Mouse (Mus musculus): ENCODE measurements around the gene Mettl3. TPM values are rescaled to one million over a fixed set of nuclear protein-coding genes. Genes with fewer than 3 reads are reported as not detected.

The Mettl3 gene
- 45.5 and 47.7 TPM in 2 replicates for polyA plus RNA-seq (2014; fragmentation: Nextera tagmentation; extraction: Ambion mirVana)

DNA sequence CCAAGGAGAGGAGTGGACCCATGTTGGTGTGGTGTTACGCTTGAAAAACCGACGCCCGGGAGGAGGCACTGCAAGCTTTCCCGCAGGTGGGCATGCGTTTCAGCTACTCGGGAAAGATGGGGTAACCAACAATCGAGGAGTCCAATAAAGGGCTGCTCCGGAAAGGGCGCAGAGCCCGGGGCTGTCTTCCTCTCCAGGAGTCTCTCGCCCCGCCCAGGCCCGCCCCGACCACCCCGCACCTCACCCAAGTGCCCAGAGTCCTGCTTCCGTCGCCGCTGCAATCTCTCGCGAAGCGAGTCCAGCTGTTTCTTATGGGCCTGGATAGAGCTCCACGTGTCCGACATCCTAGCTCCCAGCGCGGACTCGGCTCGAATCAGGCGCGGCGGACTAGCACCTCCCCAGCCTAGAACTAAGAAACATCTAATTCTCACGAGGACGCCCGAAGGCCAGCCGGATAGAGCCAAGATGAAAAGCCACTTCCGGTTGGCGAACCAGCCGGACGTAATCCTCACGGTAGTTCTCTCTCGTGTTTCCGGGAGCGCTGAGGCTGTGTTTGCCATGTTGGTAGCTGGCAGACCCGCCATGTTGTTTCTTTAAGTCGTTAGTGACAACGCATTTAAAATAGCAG, at the start of gene Mettl3:
TSS of gene Mettl3 (minus strand) at position 485 of the 628 bp plus-strand sequence.
- H3K9me3 ChIP-seq (ENCODE audit: control insufficient read depth, low read length): no peaks in the 10 kb centered on the region
- under 1% methylated on average over 45 of the region's 46 CpGs for WGBS
- peak; percentile 92 for DNase-seq (ENCODE audit: low spot score)
- peak within 1 kb of the TSS; percentile 51 for H3K4me2 ChIP-seq (ENCODE audit: low read depth, severe bottlenecking)
- peaks cover 1% of the 10 kb centered on the region for H3K36me3 ChIP-seq (ENCODE audit: control insufficient read depth, insufficient read depth, low read length)
- no peaks in the 10 kb centered on the region for H3K27me3 ChIP-seq (ENCODE audit: control insufficient read depth, insufficient read depth, low read length)
- peak within 1 kb of the TSS; percentile 49 for H3K9ac ChIP-seq (ENCODE audit: low read length)
- peak; percentile 95 for ATAC-seq (ENCODE audit: insufficient number of reproducible peaks, low FRiP score, low TSS enrichment, low read depth)
- peak within 1 kb of the TSS; percentile 48 for H3K4me3 ChIP-seq (ENCODE audit: low read depth, low read length)
- peak within 1 kb of the TSS; percentile 59 for H3K27ac ChIP-seq (replicated peaks; ENCODE audit: low read depth, low read length)
- H3K4me1 ChIP-seq (ENCODE audit: control insufficient read depth, insufficient read depth, low read length): no peaks in the 10 kb centered on the region

GRCm38 (mm10) chr14:52339512-52339852, 34.6 kb upstream of the Mettl3 start:
- 79% methylated on average over 6 of the region's 6 CpGs for WGBS
- H3K36me3 ChIP-seq (ENCODE audit: control insufficient read depth, insufficient read depth, low read length): no peaks in the 10 kb centered on the region
- H3K27ac ChIP-seq (replicated peaks; ENCODE audit: low read depth, low read length): no peak overlapping the region
- H3K4me1 ChIP-seq (ENCODE audit: control insufficient read depth, insufficient read depth, low read length): no peaks in the 10 kb centered on the region
- H3K9me3 ChIP-seq (ENCODE audit: control insufficient read depth, low read length): no peaks in the 10 kb centered on the region; the same call in 1 of the 2 replicates
- no peak overlapping the region for H3K4me2 ChIP-seq (ENCODE audit: low read depth, severe bottlenecking)
- ATAC-seq (ENCODE audit: insufficient number of reproducible peaks, low FRiP score, low TSS enrichment, low read depth) (no peak), DNase-seq (ENCODE audit: low spot score) (no peak)
- H3K27me3 ChIP-seq (ENCODE audit: control insufficient read depth, insufficient read depth, low read length): no peaks in the 10 kb centered on the region
- no peak overlapping the region for H3K9ac ChIP-seq (ENCODE audit: low read length)
- H3K4me3 ChIP-seq (ENCODE audit: low read depth, low read length): no peak overlapping the region

DNA sequence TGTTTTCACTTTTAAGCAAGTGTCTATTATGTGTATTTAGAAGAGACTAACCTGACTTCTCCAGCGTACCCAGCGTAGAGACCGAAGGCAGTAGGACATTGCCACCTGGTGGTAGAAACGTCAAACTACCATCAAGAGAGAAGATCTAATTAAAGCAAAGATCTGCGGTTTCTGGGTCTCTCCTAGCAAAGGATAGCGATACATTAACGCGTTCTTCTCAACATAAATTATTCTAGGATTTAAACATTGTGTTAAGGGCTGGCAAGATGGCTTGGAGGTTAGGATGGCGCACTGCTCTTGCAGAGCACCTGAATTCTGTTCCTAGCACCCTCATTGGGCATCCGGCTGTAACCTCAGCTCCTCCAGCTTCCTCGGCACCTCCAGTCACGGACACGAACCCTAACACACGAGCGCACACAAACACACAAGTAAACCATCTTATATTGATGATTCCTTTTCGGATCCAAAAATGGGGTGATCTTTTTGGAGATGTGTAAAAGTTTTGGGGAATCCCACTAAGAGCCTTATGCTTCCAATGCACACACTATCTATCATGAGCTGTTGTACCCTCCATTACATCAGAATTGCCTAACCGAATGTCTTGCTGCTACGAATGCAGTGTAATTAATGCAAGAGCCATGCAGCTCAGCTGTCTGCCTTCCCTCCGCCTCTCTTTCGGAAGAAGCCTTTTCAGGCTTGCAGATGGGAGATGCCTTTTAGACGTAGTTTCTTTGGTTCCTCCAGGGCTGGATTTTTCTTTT, 34.0 kb upstream of the Mettl3 start:
- DNase-seq (ENCODE audit: low spot score): peak; percentile 62
- 33% methylated on average over 21 of the region's 21 CpGs for WGBS
- Histone ChIP-seq H3K4me3 (ENCODE audit: low read depth, low read length) (no peak overlapping the region), H3K4me1 (ENCODE audit: control insufficient read depth, insufficient read depth, low read length) (no peaks in the 10 kb centered on the region), H3K27me3 (ENCODE audit: control insufficient read depth, insufficient read depth, low read length) (no peaks in the 10 kb centered on the region), H3K36me3 (ENCODE audit: control insufficient read depth, insufficient read depth, low read length) (no peaks in the 10 kb centered on the region), H3K9me3 (ENCODE audit: control insufficient read depth, low read length) (no peaks in the 10 kb centered on the region), H3K4me2 (ENCODE audit: low read depth, severe bottlenecking) (peak overlapping the region; percentile 15; the same call in 1 of the 2 replicates), H3K9ac (ENCODE audit: low read length) (no peak overlapping the region), H3K27ac (replicated peaks; ENCODE audit: low read depth, low read length) (no peak overlapping the region)
- no peak for ATAC-seq (ENCODE audit: insufficient number of reproducible peaks, low FRiP score, low TSS enrichment, low read depth)

DNA sequence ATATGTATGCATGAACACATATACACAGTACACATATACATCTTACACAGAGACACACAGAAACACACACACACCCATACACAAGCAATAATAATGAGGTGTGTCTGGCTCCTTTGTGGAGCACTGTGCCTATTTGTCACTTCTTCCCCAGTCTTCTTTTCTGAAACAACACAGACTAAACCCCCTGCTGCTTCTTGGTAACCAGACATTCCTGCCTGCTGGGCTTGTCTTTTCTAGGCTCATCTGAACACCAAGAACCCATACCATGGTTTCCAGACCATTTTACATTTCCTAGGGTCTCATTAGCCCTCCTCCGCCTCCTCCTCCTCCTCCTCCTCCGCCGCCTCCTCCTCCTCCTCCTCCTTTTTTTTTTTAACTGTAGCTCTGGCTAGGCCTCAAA, 27.2 kb upstream of the Mettl3 start:
- peaks cover 27% of the 10 kb centered on the region; the same call in 1 of the 2 replicates for H3K27me3 ChIP-seq (ENCODE audit: control insufficient read depth, insufficient read depth, low read length)
- 92% methylated on average over 1 of the region's 3 CpGs for WGBS
- no peak overlapping the region for H3K4me2 ChIP-seq (ENCODE audit: low read depth, severe bottlenecking)
- DNase-seq (ENCODE audit: low spot score) (no peak), ATAC-seq (ENCODE audit: insufficient number of reproducible peaks, low FRiP score, low TSS enrichment, low read depth) (no peak)
- no peaks in the 10 kb centered on the region for H3K4me1 ChIP-seq (ENCODE audit: control insufficient read depth, insufficient read depth, low read length)
- no peak overlapping the region for H3K9ac ChIP-seq (ENCODE audit: low read length)
- H3K9me3 ChIP-seq (ENCODE audit: control insufficient read depth, low read length): no peaks in the 10 kb centered on the region
- H3K27ac ChIP-seq (replicated peaks; ENCODE audit: low read depth, low read length): no peak overlapping the region
- no peak overlapping the region for H3K4me3 ChIP-seq (ENCODE audit: low read depth, low read length)
- H3K36me3 ChIP-seq (ENCODE audit: control insufficient read depth, insufficient read depth, low read length): no peaks in the 10 kb centered on the region

DNA sequence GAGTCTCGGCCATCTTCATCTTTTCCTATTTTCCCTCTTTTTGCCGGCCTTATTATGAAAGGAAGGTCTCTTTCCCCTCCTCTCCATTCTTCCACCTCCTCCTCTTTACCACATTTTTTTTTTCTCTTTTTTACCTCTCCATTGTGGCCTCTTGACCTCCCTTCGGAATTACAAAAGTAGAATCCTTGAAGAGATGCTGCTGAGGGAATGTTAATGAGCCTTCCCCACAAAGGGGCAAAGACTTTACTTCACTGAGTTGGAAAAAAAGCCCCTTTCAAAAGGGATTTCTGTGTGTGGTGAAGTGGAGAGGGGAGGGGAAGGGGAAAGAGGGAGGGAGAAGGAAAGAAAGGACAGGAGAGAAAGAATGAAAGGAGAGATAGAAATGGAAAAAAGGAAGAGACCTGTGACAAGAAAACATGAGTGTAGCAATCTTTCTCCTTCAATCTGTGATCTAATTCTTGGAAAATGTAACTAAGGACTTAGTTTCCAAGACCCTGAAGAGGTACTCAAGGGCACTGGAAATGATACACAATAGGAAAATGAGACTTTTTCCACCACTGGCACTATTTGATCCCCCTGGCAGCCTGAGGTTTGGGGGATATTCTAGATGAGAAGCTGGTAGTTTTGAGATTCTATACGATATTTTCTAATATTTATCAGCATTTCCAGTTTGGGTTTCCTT, 26.3 kb upstream of the Mettl3 start:
- no peak overlapping the region for H3K4me2 ChIP-seq (ENCODE audit: low read depth, severe bottlenecking)
- no peaks in the 10 kb centered on the region for H3K9me3 ChIP-seq (ENCODE audit: control insufficient read depth, low read length)
- no peak overlapping the region for H3K4me3 ChIP-seq (ENCODE audit: low read depth, low read length)
- 33% methylated on average over 4 of the region's 4 CpGs for WGBS
- H3K36me3 ChIP-seq (ENCODE audit: control insufficient read depth, insufficient read depth, low read length): no peaks in the 10 kb centered on the region
- H3K4me1 ChIP-seq (ENCODE audit: control insufficient read depth, insufficient read depth, low read length): no peaks in the 10 kb centered on the region
- ATAC-seq (ENCODE audit: insufficient number of reproducible peaks, low FRiP score, low TSS enrichment, low read depth) (no peak), DNase-seq (ENCODE audit: low spot score) (no peak)
- no peak overlapping the region for H3K27ac ChIP-seq (replicated peaks; ENCODE audit: low read depth, low read length)
- peaks cover 34% of the 10 kb centered on the region for H3K27me3 ChIP-seq (ENCODE audit: control insufficient read depth, insufficient read depth, low read length)
- H3K9ac ChIP-seq (ENCODE audit: low read length): no peak overlapping the region

GRCm38 (mm10) chr14:52327910-52328812, 23.2 kb upstream of the Mettl3 start, which contains the start of gene Sall2:
Sall2 (minus strand) TSS chr14:52328762.
- DNase-seq (ENCODE audit: low spot score) (peak; percentile 45), ATAC-seq (ENCODE audit: insufficient number of reproducible peaks, low FRiP score, low TSS enrichment, low read depth) (peak; percentile 54; the same call in 1 of the 2 replicates)
- peak within 1 kb of the TSS; percentile 14; the same call in 1 of the 2 replicates for H3K9ac ChIP-seq (ENCODE audit: low read length)
- H3K9me3 ChIP-seq (ENCODE audit: control insufficient read depth, low read length): no peaks in the 10 kb centered on the region
- H3K27me3 ChIP-seq (ENCODE audit: control insufficient read depth, insufficient read depth, low read length): peaks cover 39% of the 10 kb centered on the region
- H3K4me1 ChIP-seq (ENCODE audit: control insufficient read depth, insufficient read depth, low read length): no peaks in the 10 kb centered on the region
- H3K27ac ChIP-seq (replicated peaks; ENCODE audit: low read depth, low read length): no peak within 1 kb of the TSS
- H3K4me2 ChIP-seq (ENCODE audit: low read depth, severe bottlenecking): peak within 1 kb of the TSS; percentile 64
- peak within 1 kb of the TSS; percentile 28 for H3K4me3 ChIP-seq (ENCODE audit: low read depth, low read length)
- H3K36me3 ChIP-seq (ENCODE audit: control insufficient read depth, insufficient read depth, low read length): no peaks in the 10 kb centered on the region
- under 1% methylated on average over 26 of the region's 26 CpGs for WGBS

DNA sequence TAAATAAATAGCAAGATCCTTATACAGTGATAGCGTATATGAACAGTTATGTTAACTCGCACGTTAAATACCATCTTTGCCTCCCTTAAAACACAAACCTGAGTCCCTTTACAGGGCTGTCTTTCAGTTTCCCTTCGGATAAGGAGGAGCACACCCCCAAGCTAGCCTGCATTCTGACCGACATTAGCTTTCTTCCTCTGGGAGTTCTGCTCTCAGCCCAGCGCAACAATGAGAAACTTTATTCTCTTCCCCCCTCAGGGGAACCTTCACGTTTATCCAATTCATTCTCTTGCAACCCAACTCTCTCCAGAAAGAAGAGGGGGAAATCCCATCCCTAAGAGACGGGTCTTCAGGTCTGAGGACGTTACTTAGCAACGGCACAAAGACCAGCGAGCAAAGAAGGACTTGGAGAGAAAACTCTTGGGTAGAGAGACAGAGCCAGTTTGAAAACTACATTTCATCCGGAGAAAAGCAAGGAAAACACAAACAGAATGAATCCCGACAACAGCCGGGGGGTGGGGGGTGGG, 22.5 kb upstream of the Mettl3 start:
- WGBS: 3% methylated on average over 14 of the region's 14 CpGs
- ATAC-seq (ENCODE audit: insufficient number of reproducible peaks, low FRiP score, low TSS enrichment, low read depth) (no peak), DNase-seq (ENCODE audit: low spot score) (peak; percentile 34)
- Histone ChIP-seq H3K27ac (replicated peaks; ENCODE audit: low read depth, low read length) (no peak overlapping the region), H3K4me2 (ENCODE audit: low read depth, severe bottlenecking) (peak overlapping the region; percentile 64), H3K27me3 (ENCODE audit: control insufficient read depth, insufficient read depth, low read length) (peaks cover 39% of the 10 kb centered on the region), H3K36me3 (ENCODE audit: control insufficient read depth, insufficient read depth, low read length) (no peaks in the 10 kb centered on the region), H3K4me1 (ENCODE audit: control insufficient read depth, insufficient read depth, low read length) (no peaks in the 10 kb centered on the region), H3K9me3 (ENCODE audit: control insufficient read depth, low read length) (no peaks in the 10 kb centered on the region), H3K4me3 (ENCODE audit: low read depth, low read length) (peak overlapping the region; percentile 28), H3K9ac (ENCODE audit: low read length) (no peak overlapping the region)
